Mouse (Mus musculus) liver, embryonic 14.5 days (tissue): ENCODE data around the gene Sptssa.

Source experiments
- CTCF ChIP-seq: IDR thresholded peaks from 2 replicates; pipeline ENCODE4 v1.5.1; 2016; ENCODE audit warnings: antibody characterized with exemption, low read depth, control low read depth
- EP300 ChIP-seq: IDR thresholded peaks from 2 replicates; pipeline ENCODE4 v1.6.1; 2016; ENCODE audit warnings: antibody characterized with exemption, low read depth

DNA sequence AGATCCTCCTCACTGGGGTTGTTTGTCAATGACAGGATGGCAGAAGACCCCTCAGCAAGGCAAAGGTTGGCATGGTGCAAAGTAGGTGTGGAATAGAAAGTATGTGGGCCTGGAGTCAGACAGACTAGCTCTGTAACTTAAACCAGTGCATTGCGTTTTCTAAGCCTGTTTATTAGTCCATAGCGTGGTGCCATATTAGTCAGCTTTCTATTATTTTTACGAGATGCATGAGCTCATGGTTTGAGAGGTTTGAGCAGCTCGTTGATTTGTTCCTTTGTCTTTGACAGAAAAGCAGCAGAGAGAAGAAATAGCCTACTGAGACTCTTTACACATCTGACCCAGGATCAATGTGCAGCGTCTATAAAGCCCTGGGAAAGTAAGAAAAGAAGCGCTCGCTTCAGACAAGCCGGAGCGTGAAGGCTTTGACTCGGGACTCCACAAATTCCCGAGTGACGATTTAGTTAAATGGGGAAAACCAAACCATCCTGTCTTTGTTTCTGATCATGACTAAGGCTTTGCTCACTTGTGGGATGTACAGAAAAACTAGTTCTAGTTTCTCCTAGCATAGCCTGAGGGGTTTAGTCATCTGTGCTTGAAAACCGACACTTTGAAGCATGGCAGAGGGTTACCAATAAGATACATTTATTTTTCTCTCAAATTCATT lies 36.2 kb downstream of the Sptssa start:
- TF ChIP-seq CTCF, result no peak
- no peak for TF ChIP-seq EP300
